Mouse (Mus musculus): ENCODE measurements around the gene Trib2.

- TF ChIP-seq CTCF (IDR thresholded peaks at IDR 0.05; ENCODE audit: control insufficient read depth, insufficient read depth, low read length), result no peak
- no peak for TF ChIP-seq POLR2A (IDR thresholded peaks at IDR 0.05; ENCODE audit: borderline replicate concordance, control insufficient read depth, low read depth, low read length)
Measured at GRCm38 (mm10) chr12:15855891-15856290, 39.2 kb upstream of the Trib2 start.
